Mouse (Mus musculus): ENCODE measurements around the gene Lmbr1l.

Gene Lmbr1l

DNA sequence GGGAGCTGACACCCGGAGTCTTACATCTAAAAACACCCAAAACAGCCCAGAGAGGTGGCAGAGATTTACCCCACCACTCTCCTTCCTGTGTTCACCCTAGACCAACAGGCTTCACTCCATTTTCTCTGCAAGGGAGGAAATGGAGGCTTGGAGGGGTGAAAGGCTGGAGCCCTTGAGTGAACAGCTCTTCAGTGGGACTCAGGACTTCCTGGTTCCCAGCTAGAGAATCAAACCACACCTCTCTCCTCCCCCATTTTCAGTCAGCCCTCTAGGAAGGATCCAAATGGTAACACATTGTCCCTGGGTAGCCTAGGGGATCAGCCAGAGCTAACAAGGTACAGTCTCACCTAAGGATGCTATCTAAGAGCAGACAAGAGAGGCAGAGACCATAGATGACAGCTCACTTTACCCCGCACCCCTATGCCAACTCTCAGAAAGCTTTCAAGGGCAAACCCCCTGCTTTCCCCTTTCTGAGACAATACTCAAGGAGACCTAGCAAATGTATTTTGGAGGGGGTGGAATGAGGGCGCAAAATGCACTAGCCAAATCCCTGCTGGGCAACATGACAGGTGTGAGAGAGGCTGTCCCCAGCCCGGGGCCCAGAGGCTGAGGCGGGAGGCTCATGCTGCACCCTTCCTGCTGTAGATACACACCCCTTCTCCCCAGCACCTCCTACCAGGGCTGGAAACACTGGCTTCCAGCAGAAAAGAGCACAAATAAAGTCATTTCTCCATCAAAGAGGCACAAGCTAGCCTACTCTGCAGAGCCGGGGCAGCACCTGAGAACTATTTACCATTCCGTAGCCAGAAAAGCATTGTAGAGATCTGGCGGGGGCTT is 48.5 kb downstream of the Lmbr1l start:
- no peak for DNase-seq (ENCODE audit: low spot score)

DNA sequence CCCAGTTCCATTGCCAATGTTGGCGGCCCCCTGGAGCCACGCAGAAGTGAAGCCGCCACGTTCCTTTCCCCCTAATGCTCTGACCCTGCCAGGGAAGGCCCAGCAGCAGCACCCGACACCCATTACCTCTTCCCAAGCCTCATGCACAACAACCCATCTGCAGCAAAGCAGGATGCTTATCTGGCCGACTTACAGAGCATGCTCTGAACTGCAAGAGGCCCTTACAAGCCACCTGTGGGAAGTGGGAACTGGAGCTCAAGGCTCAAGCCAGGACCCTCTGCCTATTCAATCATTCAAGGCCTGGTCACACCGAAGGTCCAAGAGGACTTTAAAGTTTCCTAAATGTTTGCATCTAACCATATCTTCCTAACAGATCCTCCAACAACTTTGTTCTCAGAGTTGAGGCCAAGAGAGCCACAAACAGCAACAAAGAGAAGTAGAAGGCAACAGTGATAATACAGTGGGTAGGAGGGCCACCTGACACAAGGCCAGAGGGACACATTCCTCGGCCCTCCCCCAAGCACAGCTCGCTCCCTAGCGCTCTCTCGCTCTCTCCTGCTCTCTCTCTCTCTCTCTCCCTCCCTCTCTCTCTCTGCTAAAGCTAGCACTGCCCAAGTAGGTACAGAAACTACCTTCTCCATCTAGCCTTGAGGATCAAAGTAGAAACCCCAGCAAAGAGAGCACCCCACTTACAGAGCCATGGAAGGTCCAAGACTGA is 49.5 kb downstream of the Lmbr1l start:
- no peak for DNase-seq (ENCODE audit: low spot score)

DNA sequence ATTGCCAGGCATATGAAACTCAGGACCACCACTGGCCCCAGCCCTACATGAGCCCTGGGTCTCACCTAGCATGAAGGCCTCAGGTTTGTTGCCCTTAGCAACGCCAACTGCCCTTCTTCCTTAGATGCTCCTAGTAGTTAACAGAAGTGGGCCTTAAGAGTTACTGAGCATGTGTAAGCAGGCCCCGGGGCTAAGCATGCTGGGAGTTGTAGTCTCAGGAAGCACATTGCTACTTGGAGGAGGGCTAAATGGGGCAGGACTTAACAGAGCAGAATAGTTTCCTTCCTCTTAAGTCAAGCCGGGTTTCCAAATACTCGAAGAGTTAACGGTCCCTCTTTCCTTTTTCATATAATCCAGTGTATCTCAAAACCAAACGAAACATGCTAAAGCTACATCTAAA is 50.7 kb downstream of the Lmbr1l start:
- no peak for DNase-seq (ENCODE audit: low spot score)

DNA sequence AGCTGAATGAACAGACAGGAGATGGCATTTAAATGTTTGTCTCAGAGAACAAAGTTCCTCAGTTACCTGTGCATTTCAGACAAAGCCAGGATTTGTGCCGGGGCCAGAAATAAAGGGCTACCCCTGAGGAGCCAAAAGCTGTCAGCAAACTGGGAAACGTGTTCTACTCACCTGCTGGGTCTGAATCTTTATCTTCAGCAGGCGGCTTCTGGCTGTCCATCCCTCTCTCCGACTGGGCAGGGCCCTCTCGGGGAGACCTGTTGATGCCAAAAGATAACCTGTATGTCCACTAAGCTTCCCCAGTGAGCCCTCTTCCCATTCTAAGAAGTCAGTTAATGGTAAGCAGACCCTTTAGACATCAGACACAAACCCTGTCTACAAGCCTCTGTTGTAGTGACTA is 51.5 kb downstream of the Lmbr1l start:
- DNase-seq (ENCODE audit: low spot score): no peak

DNA sequence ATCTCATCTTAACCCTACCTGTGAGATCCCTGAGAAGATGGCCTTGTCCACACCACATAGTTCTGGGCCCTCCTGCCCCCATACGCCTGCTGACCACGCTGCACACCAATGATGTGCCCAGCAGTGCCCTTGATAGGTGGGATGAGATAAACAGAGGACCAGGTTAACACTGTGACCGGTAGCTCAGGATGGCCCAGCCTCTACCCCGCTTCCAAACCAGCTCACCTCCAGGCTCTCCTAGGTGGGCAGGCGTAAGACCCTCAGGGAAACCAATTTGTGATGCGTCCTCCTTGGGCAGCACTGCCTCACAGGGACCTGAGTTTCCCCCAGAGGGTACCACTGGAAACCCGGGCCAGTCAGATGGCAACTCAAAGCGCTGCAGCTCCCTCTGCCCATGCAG is 52.3 kb downstream of the Lmbr1l start:
- DNase-seq (ENCODE audit: low spot score): no peak

DNA sequence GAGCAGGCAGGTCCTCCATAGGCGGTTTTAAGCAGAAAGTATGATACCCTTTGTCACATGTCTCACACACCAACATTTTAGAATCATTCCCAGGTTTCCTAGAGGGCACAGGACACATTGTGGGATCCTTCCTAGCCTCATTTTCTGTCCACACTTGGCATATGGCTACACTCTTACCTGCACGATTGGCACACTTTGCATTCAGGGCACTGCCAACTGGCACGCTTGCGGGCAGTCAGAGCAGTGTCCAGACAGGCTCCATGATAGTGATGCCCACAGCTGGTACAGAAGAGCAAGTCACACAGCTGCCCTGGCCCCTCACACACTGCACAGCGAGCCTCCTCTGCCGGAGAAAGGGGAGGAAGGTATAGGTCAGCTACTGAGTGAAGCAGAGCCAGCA is 53.1 kb downstream of the Lmbr1l start:
- no peak for DNase-seq (ENCODE audit: low spot score)

DNA sequence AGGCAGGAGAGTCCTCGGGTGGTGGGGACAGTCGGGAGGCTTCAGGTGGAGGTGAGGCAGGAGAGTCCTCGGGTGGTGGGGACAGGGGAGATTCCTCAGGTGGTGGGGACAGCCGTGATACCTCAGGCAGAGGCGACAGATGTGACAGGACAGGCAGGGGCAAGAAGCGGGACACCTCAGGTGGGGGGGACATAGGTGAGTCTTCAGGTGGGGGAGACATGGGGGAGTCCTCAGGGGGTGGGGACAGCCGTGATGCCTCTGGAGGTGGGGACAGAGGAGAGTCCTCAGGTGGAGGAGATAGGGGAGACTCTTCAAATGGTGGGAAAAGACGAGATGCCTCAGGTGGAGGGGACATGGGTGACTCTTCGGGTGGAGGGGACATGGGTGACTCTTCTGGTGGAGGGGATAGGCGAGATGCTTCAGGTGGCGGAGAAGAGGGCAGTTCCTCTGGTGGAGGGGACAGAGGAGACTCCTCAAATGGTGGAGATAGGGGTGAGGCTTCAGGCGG is 54.5 kb downstream of the Lmbr1l start:
- DNase-seq (ENCODE audit: low spot score): peak; percentile 10

DNA sequence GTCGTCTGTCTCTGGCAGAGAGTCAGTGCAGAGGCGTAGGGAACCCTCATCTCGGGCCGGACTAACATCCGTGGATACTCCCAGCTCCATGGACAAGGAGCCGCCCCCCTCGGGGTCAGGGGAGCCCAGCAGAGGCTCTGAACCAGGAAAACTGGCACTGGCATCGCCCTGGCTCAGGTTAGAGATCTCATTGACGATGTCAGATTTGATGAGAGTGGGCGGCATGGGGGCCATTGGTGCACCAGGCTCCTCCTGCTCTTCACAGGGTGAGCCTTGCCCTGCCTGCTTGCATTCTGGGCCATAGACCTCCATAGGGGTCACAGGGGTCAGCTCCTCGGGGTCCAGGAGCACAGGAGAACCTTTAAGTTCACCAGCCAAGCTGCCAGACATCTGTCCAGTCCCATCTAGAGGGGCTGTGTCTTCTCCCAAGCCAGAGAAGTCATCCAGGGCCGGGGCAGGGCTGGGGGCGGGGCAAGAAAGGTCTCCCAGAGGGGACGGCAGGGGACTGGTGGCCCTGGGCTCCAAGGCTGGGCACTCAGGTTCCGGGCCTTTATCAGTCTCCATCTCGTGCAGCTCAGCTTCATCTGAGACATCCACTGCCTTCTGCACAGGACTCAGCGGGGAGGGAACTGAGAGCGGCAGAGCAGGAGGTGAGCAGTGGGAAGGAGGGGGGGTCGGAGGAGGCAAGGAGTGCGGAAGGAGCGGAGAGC is 56.2 kb downstream of the Lmbr1l start:
- peak; percentile 8 for DNase-seq (ENCODE audit: low spot score)

DNA sequence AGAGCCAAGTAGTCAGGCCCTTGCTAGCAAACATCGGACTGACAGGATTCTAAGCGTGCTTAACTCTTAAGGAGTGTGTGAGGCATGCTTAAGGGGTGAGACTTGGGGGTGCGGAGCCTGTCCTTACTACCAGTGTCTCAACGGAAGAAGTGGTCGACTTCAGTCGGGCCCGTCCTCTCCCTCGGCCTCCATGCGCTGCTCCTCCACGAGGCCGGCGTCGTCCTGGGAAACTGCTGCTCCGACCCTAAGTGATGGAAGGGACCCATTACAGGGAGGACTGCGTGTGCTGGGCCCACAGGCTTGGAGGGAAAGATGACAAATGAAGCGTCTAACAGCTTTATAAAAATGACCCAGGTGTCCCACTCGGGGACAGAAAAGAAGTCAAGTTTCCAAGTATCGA is 57.1 kb downstream of the Lmbr1l start:
- DNase-seq (ENCODE audit: low spot score): no peak

DNA sequence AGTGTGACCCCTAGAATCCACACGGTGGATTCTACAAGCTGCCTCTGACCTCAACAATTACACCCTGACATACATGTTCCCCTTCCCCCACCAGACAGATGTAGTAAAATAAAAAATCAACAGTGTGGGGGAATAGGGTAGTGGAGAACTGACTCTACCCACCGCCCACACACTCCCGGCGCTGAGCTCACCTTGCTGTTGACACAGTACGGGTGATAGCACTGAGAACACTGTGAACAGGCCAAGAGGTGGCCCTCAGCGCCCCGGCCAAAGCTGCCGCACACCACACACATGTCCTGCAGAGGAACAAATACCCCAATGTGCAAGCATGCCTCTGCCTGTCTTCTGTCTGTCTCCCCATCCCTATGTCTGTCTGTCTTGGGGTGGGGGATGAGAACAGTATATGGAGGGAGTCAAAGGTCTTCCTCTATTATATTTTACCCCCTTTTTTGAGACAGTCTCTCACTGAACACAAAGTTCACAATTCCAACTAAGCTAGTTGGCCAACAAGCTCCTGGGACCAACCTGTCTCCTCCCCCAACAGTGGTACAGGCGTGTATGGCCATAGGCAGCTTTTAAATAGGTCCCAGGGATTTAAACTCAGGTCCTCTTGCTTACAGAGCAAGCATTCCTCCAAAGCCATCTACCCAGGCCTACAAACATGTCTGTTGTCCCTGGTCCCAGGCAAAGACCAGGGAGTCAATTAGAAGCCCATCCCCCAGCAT is 58.5 kb downstream of the Lmbr1l start:
- no peak for DNase-seq (ENCODE audit: low spot score)

DNA sequence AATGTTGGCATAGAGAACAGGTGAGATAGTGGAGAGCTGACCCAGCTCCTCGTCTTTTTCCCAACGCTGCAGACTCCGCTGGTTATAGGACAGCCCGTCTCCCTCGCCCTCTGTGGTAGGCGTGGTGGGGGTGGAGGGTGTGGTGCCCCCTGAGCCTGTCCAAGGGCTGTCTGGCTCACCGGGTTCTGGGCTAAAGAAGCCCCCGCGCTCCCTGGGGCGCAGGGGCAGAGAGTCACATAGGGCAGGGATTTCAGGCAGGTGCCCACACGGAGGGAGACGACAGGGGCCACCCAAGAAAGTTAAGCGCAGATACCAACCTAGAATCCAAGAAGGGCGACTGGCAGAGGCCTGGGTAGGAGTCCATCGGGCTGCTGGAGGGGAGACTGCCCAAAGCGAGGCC is 63.8 kb downstream of the Lmbr1l start:
- DNase-seq (ENCODE audit: low spot score): no peak

Measured in urinary bladder, postnatal 10 days (tissue).